Mouse (Mus musculus): ENCODE measurements around the gene Nup214. TPM values are rescaled to one million over a fixed set of nuclear protein-coding genes. Genes with fewer than 3 reads are reported as not detected.

Nup214 gene
- polyA plus RNA-seq (2015; fragmentation: Nextera tagmentation; extraction: Ambion mirVana), result 59.8 and 71.9 TPM in 2 replicates

DNA sequence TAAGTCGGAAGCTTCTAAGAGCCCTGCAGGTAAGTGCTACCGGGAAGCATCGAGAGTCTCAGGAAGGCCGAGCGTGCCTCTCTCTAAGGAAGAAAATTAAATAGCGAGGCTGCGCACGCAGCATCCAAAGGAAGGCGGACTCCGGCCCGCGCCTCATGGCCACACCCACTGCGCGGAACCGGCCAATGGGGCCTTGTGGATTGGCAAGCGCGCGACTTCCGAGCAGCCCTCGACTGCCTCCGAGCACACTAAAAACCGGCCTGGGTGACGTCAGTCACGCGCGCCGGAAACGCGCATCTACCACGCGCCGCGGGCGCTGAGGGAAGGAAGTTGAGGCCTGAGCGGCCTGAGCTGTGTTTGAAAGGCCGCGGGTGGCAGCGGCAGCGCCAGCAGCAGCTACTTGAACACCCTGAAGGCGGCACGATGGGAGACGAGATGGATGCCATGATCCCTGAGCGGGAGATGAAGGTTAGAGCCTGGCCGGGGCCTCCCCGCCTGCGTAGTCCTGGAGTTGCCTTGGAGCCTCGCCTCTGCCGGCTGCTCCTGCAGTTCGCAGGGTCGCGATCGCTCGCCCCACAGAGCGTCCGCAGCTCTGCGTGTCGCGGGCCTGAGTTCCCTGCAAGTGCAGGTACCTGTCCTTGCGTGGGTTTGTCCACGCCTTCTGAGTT is at the start of gene Nup214:
Gene Nup214, plus strand, starts transcription at position 296 of the 668 bp plus-strand sequence.
- Histone ChIP-seq H3K9me3 (replicated peaks) (no peaks in the 10 kb centered on the region), H3K9ac (peak within 1 kb of the TSS; percentile 88), H3K27me3 (0 out of 2 replicates have a peak, but pooled peaks cover 3% of the 10 kb centered on the region), H3K4me3 (replicated peaks) (peak within 1 kb of the TSS; percentile 99), H3K4me1 (replicated peaks) (peaks cover 22% of the 10 kb centered on the region), H3K36me3 (peaks cover 29% of the 10 kb centered on the region), H3K27ac (peak within 1 kb of the TSS; percentile 69), H3K4me2 (peak within 1 kb of the TSS; percentile 94)
- under 1% methylated on average over 60 of the region's 60 CpGs for WGBS (ENCODE audit: insufficient replicate concordance)
- ATAC-seq (ENCODE audit: low read depth), result peak; percentile 99
- DNase-seq, result peak; percentile 98

DNA sequence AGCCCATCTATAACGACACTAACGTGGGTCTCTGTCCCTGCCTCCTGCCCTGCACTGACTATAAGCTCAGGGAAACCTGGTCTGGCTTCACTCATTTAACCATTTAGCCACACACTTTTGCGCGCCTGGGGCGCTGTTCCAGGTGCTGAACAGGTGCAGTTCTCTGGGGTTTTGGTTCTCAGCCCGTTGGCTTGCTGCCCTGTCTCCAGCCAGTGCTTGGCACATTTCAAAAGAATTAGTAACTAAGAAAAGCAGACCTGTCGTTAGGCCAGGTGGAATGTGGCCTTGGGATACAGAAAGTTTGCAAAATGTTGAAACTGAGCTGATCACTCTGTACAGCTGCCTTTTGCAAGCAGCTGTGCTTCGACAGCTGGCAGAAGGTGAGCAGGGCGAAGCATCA is 49.4 kb upstream of the Nup214 start:
- DNase-seq, result no peak
- no peaks in the 10 kb centered on the region for H3K4me1 ChIP-seq (replicated peaks)

DNA sequence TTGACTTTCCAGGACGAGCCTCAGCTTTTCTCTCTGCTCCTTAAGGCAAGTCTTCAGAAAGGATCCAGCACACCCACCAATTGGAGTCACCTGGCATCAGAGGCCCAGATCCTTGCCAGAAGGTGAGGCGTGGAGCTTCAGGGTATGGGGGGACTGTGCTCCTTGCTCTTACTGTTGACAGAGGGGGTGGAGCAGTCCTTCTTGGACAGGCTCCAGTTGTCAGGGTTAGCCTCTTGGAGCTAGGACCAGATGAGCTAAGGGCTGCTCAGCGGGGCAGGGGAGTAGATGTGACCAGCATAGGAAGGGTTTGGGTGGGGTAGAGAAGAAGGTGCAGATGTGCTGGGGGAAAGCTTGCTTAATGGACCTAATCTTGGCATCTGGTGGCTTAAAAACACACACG is 48.3 kb upstream of the Nup214 start:
- H3K9ac ChIP-seq, result no peak overlapping the region
- 42% methylated on average over 4 of the region's 4 CpGs for WGBS (ENCODE audit: insufficient replicate concordance)

More for the DNA sequence above, 49.4 kb upstream of the Nup214 start:
- H3K4me2 ChIP-seq, result no peak overlapping the region
- no peak overlapping the region for H3K9ac ChIP-seq
- H3K27ac ChIP-seq, result no peak overlapping the region
- no peaks in the 10 kb centered on the region for H3K9me3 ChIP-seq (replicated peaks)
- no peaks in the 10 kb centered on the region for H3K36me3 ChIP-seq
- WGBS (ENCODE audit: insufficient replicate concordance), result 23% methylated on average over 9 of the region's 9 CpGs
- H3K4me3 ChIP-seq (replicated peaks), result no peak overlapping the region
- no peak for ATAC-seq (ENCODE audit: low read depth)
- H3K27me3 ChIP-seq, result peaks cover 15% of the 10 kb centered on the region

DNA sequence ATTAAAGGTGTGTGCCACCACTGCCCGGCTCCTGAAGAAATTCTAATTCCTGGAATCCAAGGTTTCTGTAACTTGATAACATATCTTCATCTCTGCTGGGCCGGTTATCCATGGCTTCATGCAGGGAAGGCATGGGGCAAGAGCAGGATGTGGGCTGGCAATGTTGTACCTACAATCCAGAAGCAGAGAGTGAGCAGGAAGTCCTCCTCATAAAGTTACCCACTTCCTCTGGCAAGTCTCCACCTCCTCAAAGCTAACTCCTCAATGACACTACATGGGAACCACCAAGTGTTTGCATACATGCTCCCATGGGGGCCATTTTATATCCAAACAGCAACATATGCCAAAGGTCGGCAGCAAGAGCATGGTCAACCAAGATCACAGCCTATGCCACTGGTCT is 44.6 kb upstream of the Nup214 start:
- Histone ChIP-seq H3K27me3 (no peaks in the 10 kb centered on the region; the same call in 1 of the 2 replicates), H3K4me3 (replicated peaks) (no peak overlapping the region), H3K27ac (no peak overlapping the region), H3K4me2 (no peak overlapping the region), H3K9ac (no peak overlapping the region), H3K4me1 (replicated peaks) (peaks cover 4% of the 10 kb centered on the region; the same call in 1 of the 2 replicates), H3K9me3 (replicated peaks) (no peaks in the 10 kb centered on the region), H3K36me3 (no peaks in the 10 kb centered on the region)
- WGBS (ENCODE audit: insufficient replicate concordance), result 50% methylated on average over 3 of the region's 3 CpGs
- no peak for ATAC-seq (ENCODE audit: low read depth)
- no peak for DNase-seq

More for the DNA sequence above, 48.3 kb upstream of the Nup214 start:
- Histone ChIP-seq H3K27me3 (peaks cover 12% of the 10 kb centered on the region), H3K4me3 (replicated peaks) (no peak overlapping the region), H3K27ac (no peak overlapping the region), H3K4me1 (replicated peaks) (no peaks in the 10 kb centered on the region), H3K4me2 (no peak overlapping the region), H3K9me3 (replicated peaks) (no peaks in the 10 kb centered on the region), H3K36me3 (no peaks in the 10 kb centered on the region)
- ATAC-seq (ENCODE audit: low read depth), result no peak
- no peak for DNase-seq

DNA sequence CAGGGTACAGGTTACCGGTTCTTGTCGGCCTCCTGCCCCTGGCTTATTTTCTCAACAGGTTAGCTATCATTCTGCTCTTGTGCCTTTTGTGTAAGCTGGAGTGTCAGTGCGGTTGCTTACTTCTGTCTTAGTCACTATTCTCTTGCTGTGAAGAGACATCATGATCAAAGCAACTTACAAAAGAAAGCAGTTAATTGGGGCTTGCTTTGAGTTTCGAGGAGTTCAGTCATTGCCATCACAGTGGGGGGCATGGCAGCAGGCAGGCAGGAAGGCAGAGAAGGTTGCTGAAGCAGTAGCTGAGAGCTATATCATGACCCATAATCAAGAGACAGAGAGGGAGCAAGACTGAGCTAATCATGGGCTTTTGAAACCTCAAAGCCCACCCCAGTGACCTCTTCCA is 39.7 kb upstream of the Nup214 start:
- no peaks in the 10 kb centered on the region for H3K9me3 ChIP-seq (replicated peaks)
- ATAC-seq (ENCODE audit: low read depth) (no peak), DNase-seq (no peak)
- H3K36me3 ChIP-seq, result no peaks in the 10 kb centered on the region
- no peak overlapping the region for H3K27ac ChIP-seq
- WGBS (ENCODE audit: insufficient replicate concordance), result 57% methylated on average over 4 of the region's 4 CpGs
- H3K4me3 ChIP-seq (replicated peaks), result no peak overlapping the region
- no peak overlapping the region for H3K9ac ChIP-seq
- no peaks in the 10 kb centered on the region; the same call in 1 of the 2 replicates for H3K27me3 ChIP-seq
- peaks cover 4% of the 10 kb centered on the region; the same call in 1 of the 2 replicates for H3K4me1 ChIP-seq (replicated peaks)
- no peak overlapping the region for H3K4me2 ChIP-seq

DNA sequence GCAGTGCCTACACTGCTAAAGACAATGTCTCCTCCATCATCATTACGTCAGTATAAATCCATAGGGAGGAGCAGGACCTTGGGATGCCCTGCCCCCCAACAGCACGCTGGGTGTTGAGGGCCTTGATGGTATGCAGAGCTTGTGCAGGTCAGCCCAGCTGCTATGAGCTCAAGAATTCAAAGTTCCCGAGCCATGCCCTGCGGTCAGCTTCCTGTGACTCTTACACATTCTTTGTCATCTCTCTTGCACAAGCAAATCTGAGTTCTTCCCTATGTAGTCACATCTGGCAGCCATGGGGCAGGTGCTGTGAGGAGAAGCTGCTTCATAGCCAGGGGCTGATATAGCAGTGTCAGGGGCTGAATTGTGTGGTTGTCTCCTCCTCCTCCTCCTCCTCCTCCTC is 39.2 kb upstream of the Nup214 start:
- no peaks in the 10 kb centered on the region for H3K9me3 ChIP-seq (replicated peaks)
- no peak overlapping the region for H3K9ac ChIP-seq
- DNase-seq (no peak), ATAC-seq (ENCODE audit: low read depth) (no peak)
- no peak overlapping the region for H3K27ac ChIP-seq
- WGBS (ENCODE audit: insufficient replicate concordance), result 32% methylated on average over 4 of the region's 4 CpGs
- H3K4me3 ChIP-seq (replicated peaks), result no peak overlapping the region
- H3K4me1 ChIP-seq (replicated peaks), result peaks cover 4% of the 10 kb centered on the region; the same call in 1 of the 2 replicates
- no peaks in the 10 kb centered on the region for H3K36me3 ChIP-seq
- H3K27me3 ChIP-seq, result no peaks in the 10 kb centered on the region; the same call in 1 of the 2 replicates
- H3K4me2 ChIP-seq, result no peak overlapping the region

DNA sequence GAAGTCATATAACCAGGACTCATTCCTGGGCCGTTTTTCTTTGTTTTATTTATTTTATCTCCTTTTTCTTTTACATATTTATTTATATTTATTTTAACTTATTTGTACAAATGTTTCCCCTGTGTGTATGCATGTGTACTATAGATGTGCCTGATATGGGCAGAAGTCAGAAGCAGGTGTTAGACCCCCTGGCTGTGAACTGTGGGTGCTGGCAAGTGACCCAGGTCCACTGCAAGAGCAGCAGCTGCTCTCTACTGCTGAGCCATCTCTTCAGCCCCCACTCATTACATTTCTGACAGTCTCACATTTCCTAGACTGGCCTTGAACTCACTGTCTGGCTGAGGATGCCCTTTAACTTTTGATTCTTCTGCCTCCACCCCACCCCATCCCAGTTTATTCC is 35.9 kb upstream of the Nup214 start:
- Histone ChIP-seq H3K9me3 (replicated peaks) (no peaks in the 10 kb centered on the region), H3K36me3 (no peaks in the 10 kb centered on the region), H3K27ac (no peak overlapping the region), H3K4me3 (replicated peaks) (no peak overlapping the region), H3K4me1 (replicated peaks) (peaks cover 4% of the 10 kb centered on the region; the same call in 1 of the 2 replicates), H3K4me2 (no peak overlapping the region), H3K9ac (no peak overlapping the region), H3K27me3 (peaks cover 6% of the 10 kb centered on the region; the same call in 1 of the 2 replicates)
- ATAC-seq (ENCODE audit: low read depth) (no peak), DNase-seq (no peak)
- WGBS (ENCODE audit: insufficient replicate concordance), result 70% methylated on average over 1 of the region's 1 CpGs

DNA sequence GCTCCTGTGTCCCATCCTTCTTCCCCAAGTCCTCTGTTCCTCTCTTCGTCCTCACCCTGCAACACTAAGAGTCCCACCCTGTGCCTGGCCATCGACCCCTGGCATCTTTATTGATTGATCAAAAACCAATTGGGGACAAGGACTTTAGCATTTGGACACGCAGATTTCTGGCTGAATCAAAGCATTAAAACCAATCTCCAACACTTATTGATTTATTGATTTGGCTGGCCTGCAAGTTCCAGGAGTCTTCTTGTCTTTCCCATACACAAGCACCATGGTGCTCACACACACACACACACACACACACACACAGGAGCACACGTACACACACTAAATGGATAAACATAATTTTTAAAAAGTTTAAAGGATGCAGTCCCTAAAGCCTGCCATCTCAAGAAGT is 31.2 kb upstream of the Nup214 start:
- no peak overlapping the region for H3K4me2 ChIP-seq
- no peak overlapping the region for H3K27ac ChIP-seq
- WGBS (ENCODE audit: insufficient replicate concordance), result 31% methylated on average over 4 of the region's 4 CpGs
- DNase-seq (no peak), ATAC-seq (ENCODE audit: low read depth) (no peak)
- no peaks in the 10 kb centered on the region for H3K4me1 ChIP-seq (replicated peaks)
- peaks cover 17% of the 10 kb centered on the region for H3K27me3 ChIP-seq
- H3K36me3 ChIP-seq, result no peaks in the 10 kb centered on the region
- H3K9ac ChIP-seq, result no peak overlapping the region
- H3K4me3 ChIP-seq (replicated peaks), result no peak overlapping the region
- H3K9me3 ChIP-seq (replicated peaks), result no peaks in the 10 kb centered on the region

DNA sequence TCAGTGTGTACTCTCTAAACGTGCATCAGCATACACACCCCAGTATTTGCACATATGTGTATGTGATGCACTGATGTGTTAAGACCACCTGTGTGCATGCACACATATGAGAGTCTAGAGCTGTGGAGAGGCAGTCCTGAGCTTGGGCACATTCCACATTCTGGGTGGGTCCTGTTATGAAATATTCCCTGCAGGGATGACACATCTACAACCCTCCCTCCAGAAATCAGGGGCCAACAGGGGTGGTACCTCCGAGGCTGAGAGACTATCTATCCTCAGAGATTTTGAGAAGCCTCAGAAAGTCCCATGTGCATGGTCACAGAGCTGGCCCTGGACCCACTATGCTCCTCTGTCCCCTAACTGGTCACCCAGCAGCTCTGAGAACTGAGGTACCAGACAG is 28.7 kb upstream of the Nup214 start:
- Histone ChIP-seq H3K27ac (no peak overlapping the region), H3K9ac (no peak overlapping the region), H3K4me2 (no peak overlapping the region), H3K4me3 (replicated peaks) (no peak overlapping the region), H3K4me1 (replicated peaks) (peaks cover 7% of the 10 kb centered on the region), H3K9me3 (replicated peaks) (no peaks in the 10 kb centered on the region), H3K27me3 (peaks cover 43% of the 10 kb centered on the region), H3K36me3 (no peaks in the 10 kb centered on the region)
- WGBS (ENCODE audit: insufficient replicate concordance), result 48% methylated on average over 2 of the region's 2 CpGs
- ATAC-seq (ENCODE audit: low read depth) (no peak), DNase-seq (no peak)

DNA sequence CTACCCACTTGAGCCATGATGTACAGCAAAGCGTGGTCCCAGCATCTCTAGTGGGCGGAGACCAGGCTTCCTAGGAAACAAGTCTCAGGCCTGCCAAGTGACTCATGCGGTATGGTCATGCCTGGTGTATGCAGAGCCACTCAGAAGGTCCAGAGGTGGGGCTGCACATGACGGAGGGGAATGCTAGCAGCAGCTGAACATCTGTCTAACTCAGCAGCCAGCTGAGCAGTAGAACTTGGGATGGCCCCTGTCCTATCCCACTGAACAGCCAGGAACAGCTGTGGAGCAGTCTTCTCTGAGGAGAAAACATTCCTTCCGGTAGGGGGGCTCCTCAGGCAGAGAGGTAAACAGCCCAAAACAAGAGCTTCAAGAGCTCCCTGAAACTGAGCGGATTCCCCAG is 25.8 kb upstream of the Nup214 start:
- WGBS (ENCODE audit: insufficient replicate concordance), result 65% methylated on average over 6 of the region's 6 CpGs
- no peaks in the 10 kb centered on the region for H3K36me3 ChIP-seq
- peaks cover 59% of the 10 kb centered on the region for H3K27me3 ChIP-seq
- H3K4me2 ChIP-seq, result no peak overlapping the region
- DNase-seq, result no peak
- no peak overlapping the region for H3K4me3 ChIP-seq (replicated peaks)
- ATAC-seq (ENCODE audit: low read depth), result no peak
- no peak overlapping the region for H3K27ac ChIP-seq
- no peaks in the 10 kb centered on the region for H3K9me3 ChIP-seq (replicated peaks)
- H3K9ac ChIP-seq, result no peak overlapping the region
- peaks cover 13% of the 10 kb centered on the region for H3K4me1 ChIP-seq (replicated peaks)

DNA sequence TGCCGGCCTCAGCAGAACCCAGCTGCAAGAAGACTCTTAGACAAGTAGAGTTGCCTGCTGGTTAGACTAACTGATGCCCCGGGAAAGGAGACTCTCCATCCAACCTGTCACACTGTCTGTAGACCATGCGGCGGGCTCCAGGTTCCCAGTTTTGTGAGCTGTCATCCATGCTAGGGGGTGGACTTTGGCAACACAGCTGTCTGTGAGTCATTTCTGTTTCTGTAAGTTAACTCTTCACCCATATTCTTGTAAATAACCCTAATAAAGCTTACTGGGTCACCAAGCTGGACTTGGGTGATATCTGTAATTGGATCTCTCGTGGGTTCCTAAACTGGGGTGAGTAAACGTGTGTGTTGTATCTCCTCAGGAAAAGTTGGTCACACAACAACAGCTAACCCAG is 25.4 kb upstream of the Nup214 start:
- Histone ChIP-seq H3K9ac (no peak overlapping the region), H3K27ac (no peak overlapping the region), H3K4me1 (replicated peaks) (peaks cover 13% of the 10 kb centered on the region), H3K27me3 (peaks cover 62% of the 10 kb centered on the region), H3K9me3 (replicated peaks) (no peaks in the 10 kb centered on the region), H3K36me3 (no peaks in the 10 kb centered on the region), H3K4me3 (replicated peaks) (no peak overlapping the region), H3K4me2 (no peak overlapping the region)
- WGBS (ENCODE audit: insufficient replicate concordance), result 54% methylated on average over 6 of the region's 6 CpGs
- ATAC-seq (ENCODE audit: low read depth), result no peak
- DNase-seq, result no peak

Data from liver, embryonic 13.5 days (tissue).